Mouse (Mus musculus) MEL (cell line): ENCODE data around the gene Siva1.

Source experiments
- CTCF ChIP-seq, 3 experiments: IDR thresholded peaks in 2 of 3; conservative IDR thresholded peaks in 1 of 3; 2 replicates each; pipeline ENCODE4 v1.5.1; 2011 to 2012; ENCODE audit warnings: low read length in 3 of 3, low read depth in 2 of 3, mild to moderate bottlenecking in 2 of 3, improper control_type of control experiment in 1 of 3, inconsistent platforms in 1 of 3, mixed read lengths in 1 of 3, moderate library complexity in 1 of 3; ENCODE audit not compliant: control insufficient read depth in 1 of 3, insufficient read depth in 1 of 3, poor library complexity in 1 of 3, severe bottlenecking in 1 of 3
- E2F4 ChIP-seq: IDR thresholded peaks from 2 replicates; pipeline ENCODE4 v1.6.1; 2011; ENCODE audit warnings: low read depth, low read length, improper control_type of control experiment, borderline replicate concordance
- GATA1 ChIP-seq: IDR thresholded peaks from 2 replicates; pipeline ENCODE4 v1.6.1; 2011; ENCODE audit warnings: low read depth, low read length, improper control_type of control experiment
- HCFC1 ChIP-seq: IDR thresholded peaks from 2 replicates; pipeline ENCODE4 v1.6.1; 2012; ENCODE audit warnings: low read depth, mild to moderate bottlenecking, inconsistent platforms, low read length, improper control_type of control experiment, moderate library complexity
- MAZ ChIP-seq: IDR thresholded peaks from 2 replicates; pipeline ENCODE4 v1.6.1; 2012; ENCODE audit warnings: low read depth, mild to moderate bottlenecking, inconsistent platforms, low read length, improper control_type of control experiment
- POLR2A ChIP-seq, 2 experiments: IDR thresholded peaks; 2 replicates each; pipeline ENCODE4 v1.6.1; 2011 to 2012; ENCODE audit warnings: low read length in 2 of 2, mild to moderate bottlenecking in 2 of 2, control low read depth in 1 of 2, improper control_type of control experiment in 1 of 2, low read depth in 1 of 2, moderate library complexity in 1 of 2; ENCODE audit not compliant: control insufficient read depth in 1 of 2, insufficient read depth in 1 of 2, poor library complexity in 1 of 2
- RCOR1 ChIP-seq: IDR thresholded peaks from 2 replicates; pipeline ENCODE4 v1.6.1; 2012; ENCODE audit warnings: low read depth, mild to moderate bottlenecking, inconsistent platforms, low read length, improper control_type of control experiment
- TCF12 ChIP-seq: IDR thresholded peaks from 2 replicates; pipeline ENCODE4 v1.6.1; 2014; ENCODE audit warnings: low read depth, mild to moderate bottlenecking, inconsistent platforms, low read length, improper control_type of control experiment, moderate library complexity
- UBTF ChIP-seq: IDR thresholded peaks from 2 replicates; pipeline ENCODE4 v1.6.1; 2012; ENCODE audit warnings: low read depth, mild to moderate bottlenecking, inconsistent platforms, low read length, improper control_type of control experiment, moderate library complexity, borderline replicate concordance; ENCODE audit not compliant: insufficient read depth
- ZC3H11A ChIP-seq: IDR thresholded peaks from 2 replicates; pipeline ENCODE4 v1.6.1; 2012; ENCODE audit warnings: low read depth, mild to moderate bottlenecking, inconsistent platforms, low read length, improper control_type of control experiment
- ZNF384 ChIP-seq: IDR thresholded peaks from 2 replicates; pipeline ENCODE4 v1.6.1; 2012; ENCODE audit warnings: low read depth, mild to moderate bottlenecking, inconsistent platforms, low read length, improper control_type of control experiment

DNA sequence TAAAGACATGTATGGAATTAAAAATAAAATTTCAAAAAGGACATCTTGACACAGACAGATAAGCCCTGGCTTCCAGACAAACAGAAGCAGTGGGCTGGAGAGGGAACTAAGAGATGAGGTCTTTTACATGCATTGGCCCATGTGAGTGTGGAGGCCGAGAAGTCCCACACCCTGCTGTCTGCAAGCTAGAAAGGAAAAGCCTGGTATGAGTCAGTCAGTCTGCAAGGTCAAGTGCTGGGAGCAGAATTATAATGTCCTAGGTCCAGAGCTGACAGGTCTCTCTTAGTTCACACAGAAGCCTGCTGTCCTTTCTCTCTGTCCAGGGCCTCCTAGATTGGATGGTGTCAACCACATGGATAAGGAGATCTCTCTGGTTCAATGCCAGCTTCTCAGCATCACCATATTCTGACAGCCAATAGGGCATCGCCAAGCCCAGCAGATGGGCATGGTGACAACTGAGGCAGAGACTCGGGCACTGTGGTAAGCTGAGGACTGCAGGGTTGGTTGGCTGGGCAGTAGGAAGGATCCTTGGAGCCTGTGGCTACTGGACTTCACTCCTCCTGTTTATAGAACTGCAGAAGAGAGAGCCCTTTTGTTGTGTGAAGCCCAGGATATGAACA, 52.4 kb downstream of the Siva1 start:
- no peak for TF ChIP-seq ZNF384
- TF ChIP-seq MAZ = no peak
- TF ChIP-seq CTCF (IDR thresholded peaks at IDR 0.05 in 2 of 3, conservative IDR thresholded peaks at IDR 0.05 in 1 of 3; ENCODE audit: control insufficient read depth in 1 of 3, insufficient read depth in 1 of 3, low read depth in 2 of 3, low read length in 3 of 3, poor library complexity in 1 of 3, severe bottlenecking in 1 of 3) = no peak
- TF ChIP-seq E2F4 = no peak
- TF ChIP-seq POLR2A (IDR thresholded peaks at IDR 0.05; ENCODE audit: control insufficient read depth in 1 of 2, insufficient read depth in 1 of 2, low read depth in 1 of 2, low read length in 2 of 2, poor library complexity in 1 of 2) = no peak
- TF ChIP-seq RCOR1 = no peak
- no peak for TF ChIP-seq HCFC1
- no peak for TF ChIP-seq UBTF
- TF ChIP-seq TCF12 = no peak
- TF ChIP-seq GATA1 = no peak
- TF ChIP-seq ZC3H11A = no peak
